Mouse (Mus musculus): ENCODE measurements around the gene Nbea. TPM values are rescaled to one million over a fixed set of nuclear protein-coding genes. Genes with fewer than 3 reads are reported as not detected.
A peak's percentile ranks its signal among the peaks of the same experiment; 100 is the strongest.

Nbea gene
- total and polyA plus RNA-seq, 3 experiments = 0.04 to 0.27 TPM; not detected in 1

GRCm38 (mm10) chr3:56188238-56188637, 4.7 kb upstream of the Nbea start:
- peaks cover 0 to 10% of the 10 kb centered on the region in 2 experiments; a peak in 2 of 4 replicates for H3K36me3 ChIP-seq (ENCODE audit: control insufficient read depth in 1 of 2, insufficient read depth in 2 of 2, low read length in 2 of 2)
- H3K4me3 ChIP-seq (ENCODE audit: control insufficient read depth in 1 of 2, insufficient read depth in 1 of 2, low read depth in 2 of 2, low read length in 2 of 2) = no peak overlapping the region
- H3K4me1 ChIP-seq (ENCODE audit: control insufficient read depth in 1 of 2, insufficient read depth in 2 of 2, low read length in 2 of 2) = peaks cover 0 to 8% of the 10 kb centered on the region in 2 experiments; a peak in 2 of 4 replicates
- no peaks in the 10 kb centered on the region; a peak in 1 of 4 replicates for H3K27me3 ChIP-seq (ENCODE audit: control insufficient read depth in 1 of 2, insufficient read depth in 2 of 2, low read length in 2 of 2)
- DNase-seq (ENCODE audit: low read depth, low spot score) = peak; percentile 14
- no peak overlapping the region for H3K9ac ChIP-seq (ENCODE audit: control insufficient read depth, low read depth, low read length, poor library complexity, severe bottlenecking)
- no peaks in the 10 kb centered on the region for H3K9me3 ChIP-seq (replicated peaks; ENCODE audit: insufficient read depth, low read length)
- TF ChIP-seq GATA1 (IDR thresholded peaks at IDR 0.05; ENCODE audit: low read depth, low read length) = peak; percentile 25; the same call in 1 of the 2 replicates
- 0 out of 2 replicates have a peak, but pooled peaks have one; percentile 17 for TF ChIP-seq TCF12 (IDR thresholded peaks at IDR 0.05; ENCODE audit: low read depth, low read length)
- TF ChIP-seq EP300 (IDR thresholded peaks at IDR 0.05; ENCODE audit: low read depth in 1 of 2, low read length in 2 of 2) = peak; percentile 56 to 60; a peak in 3 of 4 replicates
- TF ChIP-seq SIN3A (IDR thresholded peaks at IDR 0.05; ENCODE audit: low read length) = no peak
- peak; percentile 36; the same call in 1 of the 2 replicates for TF ChIP-seq ETS1 (IDR thresholded peaks at IDR 0.05; ENCODE audit: low read depth, low read length)
- TF ChIP-seq POLR2AphosphoS2 (IDR thresholded peaks at IDR 0.05; ENCODE audit: low read length) = no peak
- TF ChIP-seq MYB (IDR thresholded peaks at IDR 0.05; ENCODE audit: low read depth, low read length) = 0 out of 2 replicates have a peak, but pooled peaks have one; percentile 9
- no peak overlapping the region for H3K27ac ChIP-seq (ENCODE audit: control insufficient read depth, low read depth, low read length)
- H3K79me2 ChIP-seq (ENCODE audit: control insufficient read depth, insufficient read depth, low read length, poor library complexity) = no peaks in the 10 kb centered on the region

- H3K79me2 ChIP-seq (ENCODE audit: control insufficient read depth, insufficient read depth, low read length, poor library complexity) = no peaks in the 10 kb centered on the region
- H3K4me3 ChIP-seq (ENCODE audit: control insufficient read depth in 1 of 2, insufficient read depth in 1 of 2, low read depth in 2 of 2, low read length in 2 of 2) = no peak overlapping the region
- no peak overlapping the region for H3K9ac ChIP-seq (ENCODE audit: control insufficient read depth, low read depth, low read length, poor library complexity, severe bottlenecking)
- H3K4me1 ChIP-seq (ENCODE audit: control insufficient read depth in 1 of 2, insufficient read depth in 2 of 2, low read length in 2 of 2) = peaks cover 0 to 8% of the 10 kb centered on the region in 2 experiments; a peak in 2 of 4 replicates
- no peaks in the 10 kb centered on the region; a peak in 1 of 4 replicates for H3K27me3 ChIP-seq (ENCODE audit: control insufficient read depth in 1 of 2, insufficient read depth in 2 of 2, low read length in 2 of 2)
- no peak for TF ChIP-seq NELFE (IDR thresholded peaks at IDR 0.05; ENCODE audit: low read depth, low read length)
- TF ChIP-seq MAZ (IDR thresholded peaks at IDR 0.05; ENCODE audit: low read depth, low read length) = no peak
- TF ChIP-seq E2F4 (IDR thresholded peaks at IDR 0.05; ENCODE audit: borderline replicate concordance, low read depth, low read length) = no peak
- no peak for TF ChIP-seq JUND (IDR thresholded peaks at IDR 0.05; ENCODE audit: low read depth, low read length)
- no peak for TF ChIP-seq BHLHE40 (IDR thresholded peaks at IDR 0.05; ENCODE audit: borderline replicate concordance, low read depth, low read length)
- TF ChIP-seq MAFK (IDR thresholded peaks at IDR 0.05; ENCODE audit: borderline replicate concordance, low read depth, low read length) = no peak
- TF ChIP-seq HCFC1 (IDR thresholded peaks at IDR 0.05; ENCODE audit: low read depth, low read length) = no peak
- no peak for TF ChIP-seq UBTF (IDR thresholded peaks at IDR 0.05; ENCODE audit: borderline replicate concordance, insufficient read depth, low read depth, low read length)
- no peak for TF ChIP-seq TBP (IDR thresholded peaks at IDR 0.05; ENCODE audit: low read depth, low read length)
- no peak for TF ChIP-seq CTCF (IDR thresholded peaks at IDR 0.05 in 2 of 3, conservative IDR thresholded peaks at IDR 0.05 in 1 of 3; ENCODE audit: control insufficient read depth in 1 of 3, insufficient read depth in 1 of 3, low read depth in 2 of 3, low read length in 3 of 3, poor library complexity in 1 of 3, severe bottlenecking in 1 of 3)
- TF ChIP-seq MXI1 (IDR thresholded peaks at IDR 0.05; ENCODE audit: low read depth, low read length) = no peak
- TF ChIP-seq CHD1 (IDR thresholded peaks at IDR 0.05; ENCODE audit: low read depth, low read length) = no peak
- no peak for TF ChIP-seq POLR2AphosphoS2 (IDR thresholded peaks at IDR 0.05; ENCODE audit: low read length)
- TF ChIP-seq MAX (IDR thresholded peaks at IDR 0.05; ENCODE audit: low read length) = no peak
- H3K27ac ChIP-seq (ENCODE audit: control insufficient read depth, low read depth, low read length) = no peak overlapping the region
- H3K9me3 ChIP-seq (replicated peaks; ENCODE audit: insufficient read depth, low read length) = no peaks in the 10 kb centered on the region
- DNase-seq (ENCODE audit: low read depth, low spot score) = peak; percentile 55
- peaks cover 0 to 10% of the 10 kb centered on the region in 2 experiments; a peak in 2 of 4 replicates for H3K36me3 ChIP-seq (ENCODE audit: control insufficient read depth in 1 of 2, insufficient read depth in 2 of 2, low read length in 2 of 2)
These were observed 3.8 kb upstream of the Nbea start for GRCm38 (mm10) chr3:56187131-56187779.
